Mouse (Mus musculus) fibroblast of lung, adult 2 months (primary cell): ENCODE results near the gene Rnase13.
"Not testable (repeated sequence)": the region's sequence is repeated elsewhere in the genome, so short reads cannot be mapped to it uniquely, and the experiment has no call there.

ENCODE experiments used
- DNase-seq: peaks from one replicate; pipeline ENCODE4 v3.0.0-alpha.2; 2011; ENCODE audit warnings: low read depth

Gene Rnase13

GRCm38 (mm10) chr14:51922571-51922865, at the start of gene Rnase13:
Gene Rnase13 (minus strand): TSS chr14:51922773.
- DNase-seq, result no peak

GRCm38 (mm10) chr14:51967400-51967799, 44.8 kb upstream of the Rnase13 start:
- DNase-seq, result no peak

DNA sequence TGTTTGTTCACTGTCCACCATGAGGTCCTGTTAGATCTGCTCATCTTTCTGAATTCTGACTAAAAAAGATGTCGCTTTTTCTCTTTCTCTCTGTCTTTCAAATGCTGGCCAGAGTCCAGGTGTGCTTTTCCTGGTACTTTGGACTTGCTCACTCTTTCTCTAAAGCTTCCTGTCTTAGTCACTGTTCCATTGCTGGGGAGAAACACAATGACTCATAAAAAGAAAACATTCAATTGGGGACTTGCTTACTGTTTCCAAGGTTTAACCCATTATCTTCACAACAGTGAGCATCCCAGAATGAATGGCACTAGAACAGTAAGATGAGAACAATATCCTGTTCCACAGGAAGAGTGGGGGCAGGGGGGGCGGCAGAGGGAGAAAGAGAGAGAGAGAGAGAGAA, 37.7 kb upstream of the Rnase13 start:
- DNase-seq, result no peak

DNA sequence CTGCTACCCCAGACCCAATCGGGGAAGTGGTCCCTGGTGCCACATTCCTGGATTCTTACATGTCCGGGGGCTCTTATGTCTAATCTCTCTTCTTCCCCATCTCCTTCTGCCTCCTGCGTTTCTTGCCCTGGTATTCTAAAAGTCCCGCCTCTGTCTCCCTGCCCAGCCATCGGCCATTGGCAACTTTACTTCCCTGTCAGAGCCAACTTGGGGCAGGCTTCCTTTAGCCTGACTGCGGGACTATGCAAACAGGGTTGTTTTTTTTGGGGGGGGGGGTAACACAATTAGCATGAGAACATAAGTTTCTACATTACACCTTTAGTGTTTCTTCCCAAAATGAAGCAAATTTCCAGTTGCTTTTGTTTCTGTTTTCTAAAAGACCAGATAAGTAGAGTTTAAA, 20.8 kb upstream of the Rnase13 start:
- DNase-seq, result no peak

- DNase-seq, result no peak
Observed at GRCm38 (mm10) chr14:51942236-51942635, 19.7 kb upstream of the Rnase13 start.

- DNase-seq, result no peak
Observed at GRCm38 (mm10) chr14:51941577-51941976, 19.0 kb upstream of the Rnase13 start.

DNA sequence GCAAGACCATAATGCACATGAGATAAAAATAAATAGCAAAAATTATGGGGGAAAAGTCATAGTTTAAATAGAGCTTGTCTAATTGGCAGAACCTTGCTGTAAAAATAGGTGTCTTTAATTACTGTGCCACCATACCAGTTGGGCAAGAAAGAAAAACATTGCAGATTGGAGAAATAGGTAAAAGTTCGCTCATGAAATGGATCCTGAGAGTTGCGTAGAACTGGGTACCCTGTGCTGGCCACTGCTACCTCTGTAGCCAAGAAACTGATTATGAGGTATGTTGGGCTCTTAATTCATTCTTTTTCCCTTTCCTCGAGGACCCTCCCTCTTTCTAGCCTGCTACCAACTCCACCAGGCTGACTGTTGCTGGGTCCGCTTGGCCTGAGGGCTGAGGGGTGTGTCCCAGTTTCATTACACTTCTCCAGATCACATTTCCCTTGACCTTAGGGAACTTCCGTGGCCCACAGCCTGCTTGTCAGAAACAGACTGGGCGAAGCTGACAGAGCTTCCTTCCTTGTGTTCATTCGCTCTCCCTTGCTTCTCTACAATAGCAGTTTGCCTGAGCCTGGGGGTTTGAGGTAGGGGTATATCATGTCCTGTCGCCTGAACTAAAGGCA, 18.5 kb upstream of the Rnase13 start:
- DNase-seq, result no peak

GRCm38 (mm10) chr14:51939005-51939404, 16.4 kb upstream of the Rnase13 start:
- DNase-seq, result no peak

- peak; percentile 7 for DNase-seq
Observed at GRCm38 (mm10) chr14:51932092-51933020, 9.8 kb upstream of the Rnase13 start.

GRCm38 (mm10) chr14:51930824-51931223, 8.3 kb upstream of the Rnase13 start:
- peak; percentile 59 for DNase-seq

GRCm38 (mm10) chr14:51929968-51930367, 7.4 kb upstream of the Rnase13 start:
- DNase-seq, result no peak

DNA sequence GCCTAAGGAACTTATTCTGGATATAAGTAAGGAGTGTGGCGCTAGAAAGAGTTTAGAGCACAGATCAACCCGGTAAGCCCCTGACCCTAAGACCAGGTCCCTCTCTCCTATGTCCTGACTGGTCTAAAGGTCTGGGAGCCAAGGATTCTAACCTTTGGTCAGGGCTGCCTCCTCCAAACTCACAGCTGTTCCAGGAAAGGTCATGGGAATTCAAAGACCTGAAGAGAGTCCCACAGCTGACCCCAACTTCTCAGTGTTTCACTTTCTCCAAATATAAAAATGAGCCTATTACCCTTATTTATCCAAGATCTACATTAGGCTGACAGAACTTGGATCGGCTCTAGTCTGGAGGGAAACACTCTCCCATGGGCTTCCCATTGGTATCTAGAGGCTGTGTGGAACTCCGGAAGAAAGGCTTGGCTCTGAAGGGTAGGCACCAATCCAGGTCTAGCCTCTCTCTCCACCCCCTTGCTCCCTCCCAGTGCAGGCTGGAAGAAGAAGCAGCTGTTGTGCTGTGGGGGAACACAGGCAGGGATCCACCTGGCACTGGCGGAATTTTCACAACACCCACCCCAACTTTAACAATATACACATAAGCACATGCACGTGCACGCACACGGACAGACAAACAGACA, 6.9 kb upstream of the Rnase13 start:
- DNase-seq, result peak; percentile 76

DNA sequence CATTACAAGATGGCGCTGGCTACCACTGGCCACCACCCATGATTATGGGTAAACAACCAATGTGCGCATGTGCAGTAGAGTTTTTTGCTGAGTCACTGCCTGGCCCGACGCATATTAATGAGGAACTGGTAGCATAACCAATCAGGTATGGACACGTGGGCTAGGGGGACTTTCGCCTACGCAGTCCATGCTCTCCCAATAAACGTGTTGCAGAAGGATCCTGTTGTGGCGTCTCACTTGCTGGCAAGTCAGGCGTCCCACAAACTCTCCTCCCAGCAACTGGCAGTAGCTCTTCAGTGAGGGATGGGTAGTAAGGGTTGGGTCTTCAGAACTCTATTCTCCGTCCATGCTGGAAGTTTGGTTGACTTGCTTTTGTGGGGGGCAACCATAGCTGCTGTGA, 4.4 kb upstream of the Rnase13 start:
- DNase-seq, result not testable (repeated sequence)

DNA sequence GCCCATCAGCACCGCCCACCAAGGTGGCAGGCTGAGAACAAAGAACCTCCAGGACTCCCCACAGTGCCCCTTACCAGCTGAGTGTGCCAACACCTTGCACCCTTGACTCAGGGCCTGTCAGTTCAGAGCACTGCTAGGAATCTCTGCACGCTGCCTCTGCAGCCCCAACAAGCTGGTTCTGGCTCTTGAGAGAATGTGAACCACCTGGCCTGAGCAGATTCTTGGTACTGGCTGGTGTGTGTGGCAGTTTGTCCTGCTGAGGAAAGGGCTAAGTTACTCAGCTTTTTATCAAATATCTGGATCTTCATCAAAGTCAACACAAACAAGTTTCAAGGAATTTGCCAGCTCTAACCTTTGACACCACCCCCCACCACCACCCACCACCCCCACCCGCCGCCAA, 919 bp upstream of the Rnase13 start:
- DNase-seq, result no peak

GRCm38 (mm10) chr14:51922910-51923309, 337 bp upstream of the Rnase13 start:
- no peak for DNase-seq

- DNase-seq, result no peak
Observed at GRCm38 (mm10) chr14:51921759-51922570, 608 bp downstream of the Rnase13 start.

DNA sequence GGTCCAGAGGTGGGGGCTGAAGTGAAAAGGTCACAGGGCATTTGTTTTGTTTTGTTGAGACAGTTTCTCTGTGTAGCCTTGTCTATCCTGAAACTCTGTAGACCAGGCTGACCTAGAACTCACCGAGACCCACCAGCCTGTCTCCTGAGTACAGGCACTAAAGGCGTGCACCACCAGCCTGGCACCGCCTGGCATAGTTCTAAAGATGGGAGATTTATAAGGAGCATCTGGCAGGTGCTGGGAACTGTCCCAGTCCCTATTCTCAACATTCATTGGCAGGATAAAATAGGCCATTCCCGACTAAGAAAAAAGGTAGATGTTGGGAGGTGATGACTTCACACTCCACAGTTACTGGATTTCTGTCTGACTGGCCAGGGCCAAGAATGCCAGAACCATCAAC, 3.6 kb downstream of the Rnase13 start:
- DNase-seq, result no peak

GRCm38 (mm10) chr14:51918125-51918524, 4.4 kb downstream of the Rnase13 start, which contains the start of gene Tppp2:
Gene Tppp2 (plus strand): TSS chr14:51918425.
- no peak for DNase-seq

DNA sequence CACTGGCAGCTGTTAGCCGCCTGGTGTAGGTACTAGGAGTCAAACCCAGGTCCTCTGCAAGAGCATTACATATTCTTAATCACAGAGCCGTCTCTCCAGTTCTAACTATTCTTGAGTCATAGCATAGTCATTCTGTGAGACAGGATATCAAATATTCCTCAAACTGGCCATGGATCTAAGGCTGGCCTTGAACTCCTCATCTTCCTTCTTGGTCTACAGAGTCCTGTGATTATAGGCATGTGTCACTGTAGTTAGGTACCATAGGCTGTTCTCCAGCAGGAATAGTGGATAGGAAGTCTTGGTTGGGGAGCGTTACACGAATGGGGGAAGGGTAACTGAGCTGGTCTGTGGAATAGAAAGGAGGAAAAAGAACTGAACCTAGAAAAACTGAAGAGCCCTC, 6.0 kb downstream of the Rnase13 start:
- no peak for DNase-seq

DNA sequence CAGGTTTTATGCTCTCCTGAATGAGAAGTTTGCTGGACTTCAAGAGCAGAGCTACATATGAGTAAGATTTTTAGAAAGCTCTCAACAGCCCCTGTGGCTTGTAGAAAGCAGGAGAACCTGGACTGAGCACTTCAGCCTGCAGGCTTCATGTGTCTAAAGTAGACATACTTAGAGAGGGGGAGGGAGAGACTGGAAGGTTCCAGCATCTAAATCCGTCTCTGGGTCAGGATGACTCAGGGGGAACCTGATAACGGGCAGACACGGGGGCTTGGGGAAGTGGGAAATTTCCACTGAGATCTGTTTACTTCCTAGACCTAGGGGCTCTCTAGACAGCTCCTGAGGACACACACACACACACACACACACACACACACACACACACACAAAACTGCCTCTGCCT, 7.5 kb downstream of the Rnase13 start:
- no peak for DNase-seq

DNA sequence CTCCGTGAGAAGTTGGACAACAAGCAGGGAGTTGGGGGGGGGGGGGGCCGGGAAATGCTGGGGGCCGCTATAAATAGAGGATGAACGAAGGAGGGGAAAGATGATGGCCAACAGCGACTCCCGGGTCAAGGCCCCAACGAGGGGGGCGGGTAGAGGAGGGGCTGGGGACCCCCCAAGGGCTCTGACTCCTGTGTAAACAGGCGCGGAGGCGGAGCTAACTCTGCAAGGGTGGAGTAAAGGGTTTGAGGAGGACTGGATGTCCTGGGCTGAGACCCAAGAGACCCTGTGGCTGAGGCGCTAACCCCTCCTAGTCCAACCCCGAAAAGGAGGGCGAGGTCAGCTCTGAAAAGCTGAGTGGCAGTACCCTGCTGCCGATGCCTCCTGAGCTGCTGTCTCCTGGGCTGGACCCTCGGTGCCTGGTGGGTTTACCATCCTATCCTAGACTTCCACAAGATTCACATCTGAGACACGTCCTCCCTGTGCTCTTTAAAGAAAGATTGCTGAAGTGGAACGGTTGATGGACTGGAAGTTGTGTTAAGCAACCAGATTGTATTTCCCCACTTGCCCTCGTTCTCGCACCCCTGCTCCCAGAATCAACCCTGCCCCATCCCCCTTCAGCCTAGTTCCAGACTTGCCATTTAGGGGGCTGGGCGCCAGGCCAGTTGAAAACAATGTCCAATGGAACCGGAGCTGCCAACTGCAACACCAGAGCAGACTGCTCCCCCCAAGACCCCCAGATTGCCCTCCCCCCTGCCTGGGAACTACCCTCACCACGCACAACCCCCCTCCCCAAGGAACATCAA, 8.4 kb downstream of the Rnase13 start, which contains the start of gene Ndrg2:
TSS of gene Ndrg2 (minus strand) at position 199 of the 803 bp plus-strand sequence.
- DNase-seq, result no peak
